Mouse (Mus musculus) bone marrow macrophage, adult 2 months (primary cell): ENCODE data around the gene Fzd2.

Experiments used
- CTCF ChIP-seq: IDR thresholded peaks from 2 replicates; pipeline ENCODE4 v1.5.1; 2012; ENCODE audit warnings: low read depth, mild to moderate bottlenecking, low read length, moderate library complexity
- POLR2A ChIP-seq: IDR thresholded peaks from 2 replicates; pipeline ENCODE4 v1.6.1; 2012; ENCODE audit warnings: mild to moderate bottlenecking, low read depth, low read length, borderline replicate concordance

DNA sequence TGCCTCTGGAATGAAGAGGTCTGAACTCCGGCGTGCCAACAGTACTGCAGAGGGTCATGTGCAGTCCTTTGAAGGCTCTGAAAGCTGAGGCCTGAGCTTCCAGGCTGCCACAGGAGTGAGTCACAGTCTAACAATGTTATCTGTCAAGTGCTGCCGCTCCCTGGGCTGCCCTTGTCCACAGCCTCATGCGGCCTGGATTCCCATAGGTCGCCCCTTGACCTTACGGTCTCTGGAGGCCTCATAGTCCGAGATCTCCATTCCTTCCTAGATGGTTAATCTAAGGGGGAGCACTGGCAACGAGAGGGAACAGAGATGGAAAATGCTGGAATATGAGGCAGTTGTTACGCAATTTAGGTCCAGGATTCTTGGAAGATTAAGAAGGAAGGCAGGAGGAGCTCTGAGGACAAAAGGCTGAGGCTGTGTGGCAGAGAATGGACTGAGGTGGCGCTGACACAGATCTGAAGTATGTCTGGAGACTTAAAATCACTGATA lies 39.7 kb downstream of the Fzd2 start:
- TF ChIP-seq CTCF (no peak), POLR2A (no peak)
